Mouse (Mus musculus) ES-E14 (cell line): ENCODE results near the gene Nup107. TPM values are rescaled to one million over a fixed set of nuclear protein-coding genes. Genes with fewer than 3 reads are reported as not detected.

ENCODE experiments used
- DNase-seq: peaks from one replicate; pipeline ENCODE4 v3.0.0-alpha.2; 2013; ENCODE audit warnings: low read depth, low spot score
- H3K27ac ChIP-seq: 2 replicates; pipeline ENCODE4 v1.5.1; 2012; ENCODE audit warnings: low read depth, mild to moderate bottlenecking, low read length, moderate library complexity, mixed read lengths; ENCODE audit not compliant: poor library complexity, insufficient read depth, severe bottlenecking
- H3K36me3 ChIP-seq: 2 replicates; pipeline ENCODE4 v1.6.1; 2012; ENCODE audit warnings: mild to moderate bottlenecking, low read length, moderate library complexity, mixed read lengths; ENCODE audit not compliant: control insufficient read depth, poor library complexity, insufficient read depth, severe bottlenecking
- H3K4me1 ChIP-seq, 2 experiments: fragments of 150-350 bp in 1 of 2; sonication (generic) in 1 of 2; 2 replicates each; pipeline ENCODE4 v1.6.1; 2012; ENCODE audit warnings: low read length in 2 of 2, mild to moderate bottlenecking in 1 of 2, mixed read lengths in 1 of 2; ENCODE audit not compliant: control insufficient read depth in 2 of 2, insufficient read depth in 2 of 2, poor library complexity in 1 of 2
- H3K4me3 ChIP-seq, 2 experiments: fragments of 150-350 bp in 1 of 2; sonication (generic) in 1 of 2; 2 replicates each; pipeline ENCODE4 v1.5.1; 2012; ENCODE audit warnings: low read length in 2 of 2, low read depth in 1 of 2, mild to moderate bottlenecking in 1 of 2, mixed read lengths in 1 of 2; ENCODE audit not compliant: insufficient read depth in 1 of 2, poor library complexity in 1 of 2, severe bottlenecking in 1 of 2
- H3K9ac ChIP-seq: 2 replicates; pipeline ENCODE4 v1.6.1; 2012; ENCODE audit warnings: low read depth, mild to moderate bottlenecking, low read length, mixed read lengths; ENCODE audit not compliant: poor library complexity, insufficient read depth, severe bottlenecking
- H3K9me3 ChIP-seq: fragments of 150-350 bp; sonication (generic); 2 replicates; pipeline ENCODE4 v1.6.1; 2012; ENCODE audit warnings: low read depth, mild to moderate bottlenecking, low read length; ENCODE audit not compliant: control insufficient read depth, insufficient read depth
- CHD2 ChIP-seq: IDR thresholded peaks from 2 replicates; pipeline ENCODE4 v1.6.1; 2014; ENCODE audit warnings: mild to moderate bottlenecking, low read depth, low read length, inconsistent platforms
- HCFC1 ChIP-seq: IDR thresholded peaks from 2 replicates; pipeline ENCODE4 v1.6.1; 2012; ENCODE audit warnings: low read length, inconsistent platforms, borderline replicate concordance; ENCODE audit not compliant: insufficient read depth
- MAFK ChIP-seq: IDR thresholded peaks from 2 replicates; pipeline ENCODE4 v1.6.1; 2014; ENCODE audit warnings: mild to moderate bottlenecking, low read depth, low read length, inconsistent platforms; ENCODE audit not compliant: insufficient read depth
- ZC3H11A ChIP-seq: IDR thresholded peaks from 2 replicates; pipeline ENCODE4 v1.6.1; 2012; ENCODE audit warnings: low read depth, mild to moderate bottlenecking, inconsistent platforms, low read length, borderline replicate concordance
- ZNF384 ChIP-seq: IDR thresholded peaks from 2 replicates; pipeline ENCODE4 v1.6.1; 2012; ENCODE audit warnings: low read depth, low read length, inconsistent platforms
- in situ Hi-C, 2 experiments: fragments of 600-800 bp; cut with MboI; formaldehyde crosslinking; loops; one replicate each; pipeline ENCODE4 v1.15.1; 2025; ENCODE audit warnings: low sequenced_read_pairs in 2 of 2, inconsistent platforms in 1 of 2; ENCODE audit not compliant: unreplicated experiment in 2 of 2
- total RNA-seq: library from RNA; depleted of rRNA; stranded (reverse); fragments of 300-350 nt; gene quantifications from 2 replicates; pipeline ENCODE4 v1.2.3, GENCODE M21; 2012

The Nup107 gene
- total RNA-seq, 1 experiment: 80.8 TPM

- Histone ChIP-seq H3K4me1 (peaks cover 0 to 4% of the 10 kb centered on the region in 2 experiments; a peak in 1 of 4 replicates), H3K9ac (no peak overlapping the region), H3K4me3 (no peak overlapping the region), H3K36me3 (peaks cover 60% of the 10 kb centered on the region), H3K27ac (no peak overlapping the region), H3K9me3 (no peaks in the 10 kb centered on the region)
- TF ChIP-seq CHD2 (no peak), ZNF384 (no peak), MAFK (no peak), HCFC1 (no peak)
- in situ Hi-C loops: no loop called here
- no peak for DNase-seq
These were observed 19.3 kb downstream of the Nup107 start for GRCm38 (mm10) chr10:117773106-117773720.

- no peak for DNase-seq
- peaks cover 60% of the 10 kb centered on the region for H3K36me3 ChIP-seq
These were observed 20.0 kb downstream of the Nup107 start for GRCm38 (mm10) chr10:117772364-117773105.

GRCm38 (mm10) chr10:117771131-117771510 is 21.4 kb downstream of the Nup107 start:
- H3K4me3 ChIP-seq: no peak overlapping the region
- peaks cover 58% of the 10 kb centered on the region for H3K36me3 ChIP-seq
- H3K4me1 ChIP-seq: no peaks in the 10 kb centered on the region; a peak in 1 of 4 replicates
- TF ChIP-seq ZC3H11A (no peak), ZNF384 (no peak), CHD2 (no peak), HCFC1 (no peak), MAFK (no peak)
- in situ Hi-C loops: no loop called here
- H3K27ac ChIP-seq: no peak overlapping the region
- DNase-seq: no peak
- no peaks in the 10 kb centered on the region for H3K9me3 ChIP-seq
- no peak overlapping the region for H3K9ac ChIP-seq

More at GRCm38 (mm10) chr10:117772364-117773105, 20.0 kb downstream of the Nup107 start:
- H3K4me1 ChIP-seq: peaks cover 0 to 4% of the 10 kb centered on the region in 2 experiments; a peak in 1 of 4 replicates
- TF ChIP-seq HCFC1: no peak
- no peak for TF ChIP-seq ZNF384
- no peak for TF ChIP-seq ZC3H11A
- TF ChIP-seq CHD2: no peak
- H3K4me3 ChIP-seq: no peak overlapping the region
- in situ Hi-C loops: no loop called here
- H3K27ac ChIP-seq: no peak overlapping the region
- H3K9ac ChIP-seq: no peak overlapping the region
- no peaks in the 10 kb centered on the region for H3K9me3 ChIP-seq

DNA sequence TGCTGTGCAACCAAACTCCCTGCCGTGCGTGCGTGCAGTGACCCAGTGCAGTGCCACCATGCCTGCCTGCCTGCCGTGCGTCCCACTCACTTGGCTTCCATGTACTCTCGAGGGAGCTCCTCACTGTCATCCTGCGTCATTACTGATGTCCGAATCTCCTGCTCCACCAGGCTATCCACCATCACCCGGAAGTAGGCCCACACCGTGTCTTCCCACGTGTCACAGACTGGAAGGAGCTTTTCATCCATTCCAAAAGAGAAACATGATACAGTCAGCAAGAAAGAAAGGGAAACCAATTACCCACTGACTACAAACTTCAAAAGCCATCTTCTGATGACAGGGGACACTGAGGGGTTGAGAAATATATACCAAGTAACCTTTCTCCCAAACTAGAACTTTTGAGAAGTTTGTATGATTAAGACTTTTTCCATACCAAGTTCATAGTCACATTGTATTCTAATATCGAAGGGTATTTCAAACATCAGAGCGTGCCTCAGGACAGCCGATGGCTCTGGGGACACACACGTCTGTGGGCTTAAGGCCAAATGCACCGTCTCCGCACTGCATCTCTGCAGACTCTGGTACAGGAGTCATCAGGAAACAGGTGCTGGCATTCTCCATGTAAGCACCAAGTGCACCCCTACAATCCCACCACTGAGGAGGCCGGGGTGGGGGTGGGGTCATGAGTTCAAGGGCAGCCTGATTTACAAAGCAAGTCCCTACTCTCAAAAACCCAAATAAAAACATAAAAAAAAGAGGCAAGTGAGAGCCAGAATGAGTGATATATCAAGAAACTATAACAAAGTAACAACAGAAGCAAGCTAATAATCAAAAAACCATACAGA is 22.0 kb downstream of the Nup107 start:
- no peaks in the 10 kb centered on the region for H3K9me3 ChIP-seq
- TF ChIP-seq CHD2: no peak
- TF ChIP-seq MAFK: no peak
- TF ChIP-seq HCFC1: no peak
- TF ChIP-seq ZNF384: no peak
- no peak for TF ChIP-seq ZC3H11A
- H3K36me3 ChIP-seq: peaks cover 61% of the 10 kb centered on the region
- no peaks in the 10 kb centered on the region for H3K4me1 ChIP-seq
- DNase-seq: no peak
- H3K4me3 ChIP-seq: no peak overlapping the region
- in situ Hi-C loops: no loop called here
- no peak overlapping the region for H3K9ac ChIP-seq
- H3K27ac ChIP-seq: no peak overlapping the region
